In genomic region chr19:58822454-58823200, GRCm38 (mm10) we compare ENCODE assay signal across 10 mouse cellular contexts. TPM values are rescaled to one million over a fixed set of nuclear protein-coding genes. Genes with fewer than 3 reads are reported as not detected.
DNase-seq lines count a peak whose midpoint lies in the region; ATAC-seq and TF ChIP-seq lines count a peak whose summit lies in the region.
"Had no signal": no experiment of that assay in that cellular context is flagged by ENCODE, and none has a peak within 500 bp of the region (broad histone marks: within the 10 kb centered on the region; RNA-seq: fewer than 3 reads in every experiment).

No protein-coding gene starts in this region.

- no peaks in the 10 kb centered on the region for H3K27me3 ChIP-seq in lung, embryonic 14.5 days (ENCODE audit: insufficient read depth, low read length)
- no peaks in the 10 kb centered on the region for H3K27me3 ChIP-seq in lung, postnatal 0 days (replicated peaks; ENCODE audit: insufficient read depth, low read length)
- no peaks in the 10 kb centered on the region for H3K27me3 ChIP-seq in heart, embryonic 10.5 days (ENCODE audit: insufficient read depth, poor library complexity, severe bottlenecking)
- no peaks in the 10 kb centered on the region for H3K27me3 ChIP-seq in kidney, postnatal 0 days (ENCODE audit: insufficient read depth, low read length)
- H3K27me3 ChIP-seq in neural tube, embryonic 12.5 days (replicated peaks) = no peaks in the 10 kb centered on the region

- no peaks in the 10 kb centered on the region for H3K36me3 ChIP-seq in lung, embryonic 14.5 days (ENCODE audit: insufficient read depth)
- H3K36me3 ChIP-seq in lung, postnatal 0 days (ENCODE audit: insufficient read depth, low read length) = no peaks in the 10 kb centered on the region
- H3K36me3 ChIP-seq in heart, embryonic 10.5 days = peaks cover 18% of the 10 kb centered on the region; the same call in 1 of the 2 replicates
- H3K36me3 ChIP-seq in kidney, postnatal 0 days (ENCODE audit: insufficient read depth, low read length) = 0 out of 2 replicates have a peak, but pooled peaks cover 3% of the 10 kb centered on the region
- peaks cover 21% of the 10 kb centered on the region; the same call in 1 of the 2 replicates for H3K36me3 ChIP-seq in neural tube, embryonic 12.5 days

- DNase-seq in lung, embryonic 14.5 days = no peak
- no peak for DNase-seq in lung, postnatal 0 days (ENCODE audit: low spot score)
- DNase-seq in cerebellum, postnatal 10 days = peak; percentile 89 to 95
- peak; percentile 76 for DNase-seq in heart, embryonic 10.5 days (ENCODE audit: low spot score)
- DNase-seq in kidney, postnatal 0 days (ENCODE audit: low spot score) = peak; percentile 29
- no peak for DNase-seq in lung, adult 18-20 months

- ATAC-seq in lung, embryonic 14.5 days (ENCODE audit: insufficient read depth) = no peak
- ATAC-seq in lung, postnatal 0 days = no peak
- ATAC-seq in kidney, postnatal 0 days (replicated peaks; ENCODE audit: low FRiP score, low read depth) = no peak
- no peak for ATAC-seq in neural tube, embryonic 12.5 days (ENCODE audit: low FRiP score, low read depth)
- no peak for ATAC-seq in erythroblast, adult 5-6 weeks (replicated peaks; ENCODE audit: low FRiP score, poor library complexity, severe bottlenecking)

- WGBS in lung, embryonic 14.5 days = 74% methylated on average over 20 of the region's 20 CpGs
- 76% methylated on average over 20 of the region's 20 CpGs for WGBS in lung, postnatal 0 days
- 68% methylated on average over 20 of the region's 20 CpGs for WGBS in heart, embryonic 10.5 days
- 41% methylated on average over 20 of the region's 20 CpGs for WGBS in kidney, postnatal 0 days
- 59% methylated on average over 20 of the region's 20 CpGs for WGBS in neural tube, embryonic 12.5 days

- TF ChIP-seq CTCF in lung, embryonic 14.5 days (IDR thresholded peaks at IDR 0.05; ENCODE audit: low read depth) = no peak
- TF ChIP-seq CTCF in lung, postnatal 0 days (IDR thresholded peaks at IDR 0.05) = no peak
- no peak for TF ChIP-seq CTCF in kidney, postnatal 0 days (IDR thresholded peaks at IDR 0.05; ENCODE audit: low read depth)

- peak overlapping the region; percentile 37; the same call in 1 of the 2 replicates for H3K27ac ChIP-seq in lung, embryonic 14.5 days (ENCODE audit: low read depth)
- no peak overlapping the region for H3K27ac ChIP-seq in lung, postnatal 0 days (ENCODE audit: low read length)
- peak overlapping the region; percentile 82 for H3K27ac ChIP-seq in heart, embryonic 10.5 days
- peak overlapping the region; percentile 25; the same call in 1 of the 2 replicates for H3K27ac ChIP-seq in kidney, postnatal 0 days
- peak overlapping the region; percentile 62 for H3K27ac ChIP-seq in neural tube, embryonic 12.5 days

- H3K9me3 ChIP-seq in lung, embryonic 14.5 days (ENCODE audit: low read depth, low read length) = no peaks in the 10 kb centered on the region
- H3K9me3 ChIP-seq in lung, postnatal 0 days (ENCODE audit: low read length) = no peaks in the 10 kb centered on the region
- no peaks in the 10 kb centered on the region for H3K9me3 ChIP-seq in heart, embryonic 10.5 days
- no peaks in the 10 kb centered on the region for H3K9me3 ChIP-seq in kidney, postnatal 0 days (replicated peaks; ENCODE audit: low read length)
- no peaks in the 10 kb centered on the region for H3K9me3 ChIP-seq in neural tube, embryonic 12.5 days

- no peak overlapping the region for H3K9ac ChIP-seq in lung, embryonic 14.5 days
- H3K9ac ChIP-seq in lung, postnatal 0 days (replicated peaks; ENCODE audit: low read depth) = no peak overlapping the region
- H3K9ac ChIP-seq in kidney, postnatal 0 days (ENCODE audit: low read depth, low read length) = no peak overlapping the region
- H3K9ac ChIP-seq in neural tube, embryonic 12.5 days = no peak overlapping the region

- no peak for TF ChIP-seq EP300 in lung, postnatal 0 days (IDR thresholded peaks at IDR 0.05)

- no peak overlapping the region for H3K4me2 ChIP-seq in lung, embryonic 14.5 days
- H3K4me2 ChIP-seq in lung, postnatal 0 days (replicated peaks; ENCODE audit: low read depth, low read length) = no peak overlapping the region
- no peak overlapping the region for H3K4me2 ChIP-seq in kidney, postnatal 0 days (ENCODE audit: low read length)
- no peak overlapping the region for H3K4me2 ChIP-seq in neural tube, embryonic 12.5 days (replicated peaks)

- H3K4me1 ChIP-seq in lung, embryonic 14.5 days (ENCODE audit: insufficient read depth) = no peaks in the 10 kb centered on the region
- H3K4me1 ChIP-seq in lung, postnatal 0 days (ENCODE audit: insufficient read depth, low read depth, low read length) = no peaks in the 10 kb centered on the region
- peaks cover 35% of the 10 kb centered on the region for H3K4me1 ChIP-seq in heart, embryonic 10.5 days
- peaks cover 9% of the 10 kb centered on the region for H3K4me1 ChIP-seq in kidney, postnatal 0 days (replicated peaks; ENCODE audit: insufficient read depth, low read length)
- H3K4me1 ChIP-seq in neural tube, embryonic 12.5 days = peaks cover 19% of the 10 kb centered on the region; the same call in 1 of the 2 replicates

- H3K4me3 ChIP-seq in lung, embryonic 14.5 days (ENCODE audit: low read depth, low read length) = no peak overlapping the region
- no peak overlapping the region for H3K4me3 ChIP-seq in lung, postnatal 0 days (ENCODE audit: low read depth, low read length)
- no peak overlapping the region for H3K4me3 ChIP-seq in heart, embryonic 10.5 days
- H3K4me3 ChIP-seq in kidney, postnatal 0 days (replicated peaks; ENCODE audit: low read depth, low read length) = no peak overlapping the region
- no peak overlapping the region for H3K4me3 ChIP-seq in neural tube, embryonic 12.5 days

RNA-seq across cellular contexts. Expression of gene 1700019N19Rik, which starts 28.4 kb away (rescaled TPM):
- polyA plus RNA-seq in lung, embryonic 14.5 days (2014; fragmentation: Nextera tagmentation; extraction: Ambion mirVana) = not detected in 2 replicates
- polyA plus RNA-seq in lung, postnatal 0 days (2015; fragmentation: Nextera tagmentation; extraction: Ambion mirVana) = not detected in 2 replicates
- not detected in 2 replicates for polyA plus RNA-seq in heart, embryonic 10.5 days (2016; fragmentation: Nextera tagmentation; extraction: Ambion mirVana)
- not detected in 2 replicates for polyA plus RNA-seq in kidney, postnatal 0 days (2015; fragmentation: Nextera tagmentation; extraction: Ambion mirVana)
- not detected in 2 replicates for polyA plus RNA-seq in neural tube, embryonic 12.5 days (2016; fragmentation: Nextera tagmentation; extraction: Ambion mirVana)
- not detected in 2 replicates for total RNA-seq in erythroblast, adult 5-6 weeks (2015; ENCODE audit: low replicate concordance)
- total RNA-seq in erythroblast, adult 5-6 weeks (2017; ENCODE audit: low replicate concordance) = not detected in 2 replicates
- polyA plus RNA-seq: embryonic facial prominence, embryonic 11.5 days; liver, embryonic 16.5 days had no signal

Comparison
In these comparisons a context has a peak if more than half of its experiments do, and no peak if none do; other contexts are left out.
1. DNase-seq: peak in cerebellum, postnatal 10 days (2 of 2), heart, embryonic 10.5 days (single experiment) and kidney, postnatal 0 days (single experiment); none in lung, embryonic 14.5 days (single experiment), lung, postnatal 0 days (single experiment) and lung, adult 18-20 months (0 of 2).